Mouse (Mus musculus) heart, postnatal 25 days (tissue): ENCODE measurements around the gene Pklr. TPM values are rescaled to one million over a fixed set of nuclear protein-coding genes. Genes with fewer than 3 reads are reported as not detected.
"Not testable (repeated sequence)": the region's sequence is repeated elsewhere in the genome, so short reads cannot be mapped to it uniquely, and the experiment has no call there.

Source experiments
- DNase-seq: peaks from one replicate; pipeline ENCODE4 v3.0.0; 2022; ENCODE audit warnings: low spot score
- intact Hi-C: fragments of 180-260 bp; cut with DNase I; formaldehyde crosslinking; loops from one replicate; pipeline ENCODE4 v1.15.1; 2025
- total RNA-seq, 2 experiments: library from RNA; stranded (reverse); gene quantifications; 2 replicates each; pipeline ENCODE4 v1.2.3; 2021

Gene Pklr
- total RNA-seq, 2 experiments from 2014 or later, result not detected

- DNase-seq, intact Hi-C loops: not testable (repeated sequence)
Measured at GRCm38 (mm10) chr3:89161207-89161606, 25.3 kb downstream of the Pklr start.

GRCm38 (mm10) chr3:89161786-89162185 lies 25.8 kb downstream of the Pklr start:
- intact Hi-C loops, result no loop called here
- no peak for DNase-seq

GRCm38 (mm10) chr3:89163123-89163522 lies 27.2 kb downstream of the Pklr start:
- no peak for DNase-seq
- intact Hi-C loops, result no loop called here

- no peak for DNase-seq
- intact Hi-C loops, result no loop called here
Measured at GRCm38 (mm10) chr3:89163643-89164245, 27.8 kb downstream of the Pklr start.

- intact Hi-C loops, result loop anchor here (5.0 kb wide), 1 partner anchor 72 kb away; the partner anchor contains the start of gene Rusc1
- DNase-seq, result peak; percentile 93
Measured at GRCm38 (mm10) chr3:89164506-89165267, 28.7 kb downstream of the Pklr start, which contains the start of gene Clk2. Clk2 (plus strand) TSS chr3:89164795.

- no peak for DNase-seq
- intact Hi-C loops, result loop anchor here (5.0 kb wide), 1 partner anchor 73 kb away; the partner anchor contains the start of gene Rusc1
Measured at GRCm38 (mm10) chr3:89165268-89165870, 29.4 kb downstream of the Pklr start.

GRCm38 (mm10) chr3:89166945-89167344 lies 31.0 kb downstream of the Pklr start:
- no peak for DNase-seq
- intact Hi-C loops, result loop anchor here (5.0 kb wide), 1 partner anchor 75 kb away; the partner anchor contains the start of gene Rusc1

- intact Hi-C loops, result loop anchor here (10.0 kb wide), 1 partner anchor 620 kb away; the partner anchor contains the start of genes Lamtor2 and Ubqln4
- DNase-seq, result no peak
Measured at GRCm38 (mm10) chr3:89174844-89175243, 38.9 kb downstream of the Pklr start.

GRCm38 (mm10) chr3:89175544-89175943 lies 39.6 kb downstream of the Pklr start:
- no peak for DNase-seq
- intact Hi-C loops, result loop anchor here (10.0 kb wide), 1 partner anchor 621 kb away; the partner anchor contains the start of genes Lamtor2 and Ubqln4

GRCm38 (mm10) chr3:89176421-89176820 lies 40.5 kb downstream of the Pklr start:
- no peak for DNase-seq
- intact Hi-C loops, result loop anchor here (10.0 kb wide), 1 partner anchor 622 kb away; the partner anchor contains the start of genes Lamtor2 and Ubqln4

GRCm38 (mm10) chr3:89177242-89178106 lies 41.5 kb downstream of the Pklr start, which contains the start of gene Scamp3:
Scamp3 (plus strand) TSS chr3:89177473.
- intact Hi-C loops, result loop anchor here (10.0 kb wide), 1 partner anchor 623 kb away; the partner anchor contains the start of genes Lamtor2 and Ubqln4
- DNase-seq, result peak; percentile 75

GRCm38 (mm10) chr3:89178107-89178385 lies 42.1 kb downstream of the Pklr start:
- DNase-seq, result no peak
- intact Hi-C loops, result loop anchor here (10.0 kb wide), 1 partner anchor 623 kb away; the partner anchor contains the start of genes Lamtor2 and Ubqln4

- intact Hi-C loops, result loop anchor here (10.0 kb wide), 1 partner anchor 624 kb away; the partner anchor contains the start of genes Lamtor2 and Ubqln4
- DNase-seq, result no peak
Measured at GRCm38 (mm10) chr3:89179056-89179455, 43.1 kb downstream of the Pklr start.

GRCm38 (mm10) chr3:89181749-89182500 lies 46.0 kb downstream of the Pklr start:
- intact Hi-C loops, result no loop called here
- no peak for DNase-seq

- DNase-seq, result no peak
- intact Hi-C loops, result no loop called here
Measured at GRCm38 (mm10) chr3:89182531-89183057, 46.7 kb downstream of the Pklr start.

GRCm38 (mm10) chr3:89183058-89183958 lies 47.4 kb downstream of the Pklr start, which contains the start of gene Fam189b:
Fam189b (plus strand) TSS chr3:89183143.
- peak; percentile 75 for DNase-seq
- intact Hi-C loops, result no loop called here

- intact Hi-C loops, result no loop called here
Measured at GRCm38 (mm10) chr3:89183959-89184315, 48.0 kb downstream of the Pklr start.

More at GRCm38 (mm10) chr3:89183959-89184315, 48.0 kb downstream of the Pklr start:
- no peak for DNase-seq
